Mouse (Mus musculus) E14TG2a.4 (cell line): ENCODE measurements around the gene Gm28308.

ENCODE experiments used
- CTCF ChIP-seq: conservative IDR thresholded peaks from 2 replicates; pipeline ENCODE4 v1.5.1; 2014; ENCODE audit warnings: low read length
- NANOG ChIP-seq: IDR thresholded peaks from 2 replicates; pipeline ENCODE4 v1.6.1; 2014; ENCODE audit warnings: borderline replicate concordance, low read length, mixed read lengths

GRCm38 (mm10) chr6:52182793-52183192, 30.3 kb downstream of the Gm28308 start:
- TF ChIP-seq CTCF (no peak), NANOG (no peak)
